Mouse (Mus musculus): ENCODE measurements around the gene Oosp1.

Oosp1 gene

DNA sequence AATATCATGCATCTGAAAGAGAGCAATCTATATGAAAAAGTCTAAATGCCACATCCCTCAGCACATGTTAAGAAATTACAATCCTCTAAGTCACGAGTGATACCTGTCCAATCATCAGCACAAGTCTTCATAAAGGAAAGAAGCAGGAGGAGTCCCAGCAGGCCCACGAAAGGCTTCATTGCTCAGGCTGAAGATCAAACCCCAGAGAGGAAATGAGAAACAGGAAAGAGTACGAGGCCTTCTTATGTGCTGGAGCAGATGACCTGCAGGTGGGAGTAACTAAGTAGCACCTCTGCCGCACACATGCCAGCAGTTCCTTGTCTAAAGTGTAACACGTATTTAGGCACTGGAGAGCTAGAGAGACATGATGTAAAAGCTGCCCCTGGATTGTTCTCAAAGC, at the start of gene Oosp1:
Oosp1 (minus strand) TSS at position 312 of the 400 bp plus-strand sequence.
- no peak for DNase-seq (ENCODE audit: low spot score)

DNA sequence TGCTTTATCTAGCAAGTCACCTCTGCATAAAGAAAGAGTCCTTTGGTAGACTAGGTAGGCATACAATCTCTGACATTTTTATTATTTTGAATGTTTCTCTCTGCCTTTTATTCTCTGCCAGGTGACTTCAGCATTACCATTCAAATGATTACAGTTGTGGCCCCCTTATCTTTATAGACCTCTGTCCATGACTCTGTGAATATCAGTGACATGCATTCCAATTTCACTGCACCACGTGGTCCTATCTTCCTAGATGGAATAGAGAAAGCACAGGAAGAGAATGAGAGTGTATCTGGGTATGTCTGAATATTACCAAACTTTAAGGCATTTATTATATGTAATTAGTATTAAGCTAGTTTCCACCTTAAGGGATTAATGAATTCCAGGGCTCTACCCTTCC, 45.5 kb upstream of the Oosp1 start:
- DNase-seq (ENCODE audit: low spot score) = no peak

- no peak for DNase-seq (ENCODE audit: low spot score)
These were observed 39.3 kb upstream of the Oosp1 start for GRCm38 (mm10) chr19:11730278-11730677.

DNA sequence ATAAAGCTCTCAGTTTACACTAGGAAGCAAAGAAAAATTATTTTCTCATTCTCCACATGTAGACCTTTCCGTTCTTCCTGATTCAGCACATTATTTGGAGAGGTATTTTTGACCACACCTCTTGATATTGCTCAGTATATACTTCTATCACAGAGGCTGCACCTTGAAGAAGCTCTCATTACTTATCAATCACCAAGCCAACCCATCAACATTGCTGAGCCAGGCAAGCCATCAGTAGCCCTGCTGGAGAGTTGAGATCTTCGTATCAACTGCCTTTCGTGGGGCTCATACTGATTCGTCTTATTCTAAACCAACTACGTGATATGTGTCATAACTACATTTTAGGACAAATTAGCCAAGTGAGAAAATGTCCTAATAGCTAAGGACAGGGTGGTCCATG, 36.4 kb upstream of the Oosp1 start:
- no peak for DNase-seq (ENCODE audit: low spot score)

DNA sequence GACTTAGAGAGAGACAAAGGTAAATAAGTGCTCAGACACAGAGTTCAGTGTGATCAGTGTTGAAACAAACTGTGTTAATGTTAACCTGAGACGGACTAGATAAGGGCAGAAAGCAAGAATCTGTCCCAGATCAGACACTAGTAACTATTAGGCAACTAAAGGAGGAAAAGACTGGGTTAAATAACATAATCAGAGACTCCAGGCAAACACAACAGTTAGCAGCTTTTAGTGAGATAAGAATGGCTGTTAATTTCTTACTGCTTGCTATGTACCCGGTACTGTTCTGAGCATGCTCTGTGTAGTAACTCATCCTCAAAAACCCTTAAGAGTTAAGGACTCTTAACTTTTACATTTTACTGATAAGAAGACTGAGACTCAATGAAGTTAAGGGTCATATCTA, 35.0 kb upstream of the Oosp1 start:
- DNase-seq (ENCODE audit: low spot score) = no peak

DNA sequence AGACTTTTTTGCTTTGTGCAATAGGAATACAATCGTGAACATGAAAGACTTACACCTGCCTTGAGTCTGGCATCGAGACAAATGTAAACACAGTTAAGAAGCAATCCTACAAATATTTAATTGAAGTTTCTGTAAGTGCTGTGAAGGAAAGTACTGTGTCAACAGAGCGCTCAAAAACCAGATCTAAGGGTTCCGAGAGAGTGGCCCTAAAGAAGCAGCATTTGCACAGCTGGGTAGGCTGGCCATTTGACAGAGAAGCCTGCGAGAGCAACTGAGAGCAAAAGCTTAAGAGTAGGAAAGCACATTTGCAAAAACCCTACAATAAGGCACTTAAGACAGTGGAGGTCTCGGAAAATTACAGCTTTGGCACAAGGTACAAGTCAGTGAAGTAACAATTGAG, 33.3 kb upstream of the Oosp1 start:
- no peak for DNase-seq (ENCODE audit: low spot score)

DNA sequence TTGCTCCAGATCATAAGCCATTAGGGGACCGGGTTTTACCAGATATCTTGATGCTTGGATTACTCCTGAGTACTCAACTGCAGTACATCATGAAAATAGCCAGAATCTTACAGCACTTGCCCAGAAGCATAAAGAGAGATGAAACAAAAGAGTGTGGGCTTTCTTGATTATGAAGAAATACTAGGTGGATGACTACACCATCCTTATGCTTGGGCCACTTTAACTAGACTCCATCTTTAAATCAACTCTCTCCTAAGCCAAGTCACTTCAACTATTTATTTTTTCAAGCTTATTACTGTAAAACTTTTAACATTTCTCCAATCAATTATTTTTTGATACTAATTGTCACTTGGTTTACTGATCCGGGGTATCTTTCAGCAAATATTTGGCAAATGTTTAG, 32.9 kb upstream of the Oosp1 start:
- no peak for DNase-seq (ENCODE audit: low spot score)

GRCm38 (mm10) chr19:11720071-11720470, 29.1 kb upstream of the Oosp1 start:
- no peak for DNase-seq (ENCODE audit: low spot score)

DNA sequence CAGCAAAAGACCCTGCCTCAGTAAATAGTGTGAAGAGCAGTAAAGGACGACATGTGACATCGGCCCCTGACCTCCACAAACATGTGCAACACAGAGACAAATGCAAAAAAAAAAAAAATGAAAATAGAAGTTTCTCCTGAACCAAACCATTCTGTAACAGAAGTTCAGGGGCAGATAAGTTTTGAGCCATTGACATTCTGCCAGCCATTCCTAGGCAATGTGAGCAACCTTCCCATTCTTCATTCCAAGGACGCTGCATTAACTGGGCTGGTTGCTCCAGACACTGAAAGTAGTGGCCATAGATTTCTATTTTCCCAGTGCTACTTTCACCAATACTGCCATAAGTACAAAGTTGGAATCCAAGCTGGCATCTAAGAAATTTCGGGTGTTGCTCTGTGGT, 21.5 kb upstream of the Oosp1 start:
- no peak for DNase-seq (ENCODE audit: low spot score)

DNA sequence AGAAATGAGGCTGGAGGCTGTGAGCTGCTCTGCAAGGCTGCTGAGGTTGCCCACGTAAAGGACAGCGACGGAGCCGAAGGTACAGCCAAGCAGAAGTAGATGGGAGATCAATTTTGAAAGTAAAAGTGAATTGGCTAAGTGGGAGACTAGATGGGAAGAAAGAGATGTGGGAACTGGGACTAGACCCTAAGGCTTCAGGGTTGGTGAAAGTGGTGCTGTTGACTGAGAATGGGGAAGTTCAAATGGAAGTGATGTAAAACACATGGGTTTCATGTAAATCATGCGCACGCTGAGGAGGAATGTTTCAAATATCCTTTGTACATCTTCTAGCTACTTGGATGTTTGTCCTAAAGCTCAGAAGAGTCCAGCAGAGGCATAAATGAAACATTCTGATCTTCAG, 7.4 kb upstream of the Oosp1 start:
- DNase-seq (ENCODE audit: low spot score) = no peak

DNA sequence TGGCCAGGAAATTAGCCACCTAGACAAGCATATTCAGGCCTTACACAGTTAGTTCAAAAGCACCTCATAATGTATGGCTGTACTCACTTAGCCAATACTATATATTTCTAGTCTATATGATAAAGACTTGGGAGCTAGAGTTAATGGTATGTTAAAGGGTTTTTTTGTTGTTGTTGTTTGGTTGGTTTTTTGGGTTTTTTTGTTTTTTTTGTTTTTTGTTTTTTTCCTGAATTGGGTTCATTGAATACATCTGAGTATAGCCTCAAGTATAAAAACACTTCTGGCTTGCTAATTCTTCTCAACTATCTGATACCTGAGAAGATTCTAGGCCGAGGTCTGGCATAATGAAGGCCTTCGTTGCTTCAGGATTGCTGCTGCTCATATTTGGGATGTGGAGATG, 5.8 kb upstream of the Oosp1 start, which contains the start of gene Oosp3:
Oosp3 (plus strand) TSS at position 301 of the 400 bp plus-strand sequence.
- DNase-seq (ENCODE audit: low spot score) = no peak

- no peak for DNase-seq (ENCODE audit: low spot score)
These were observed 504 bp upstream of the Oosp1 start for GRCm38 (mm10) chr19:11691454-11691853.

- DNase-seq (ENCODE audit: low spot score) = no peak
These were observed 29.4 kb downstream of the Oosp1 start for GRCm38 (mm10) chr19:11661562-11661961.

- DNase-seq (ENCODE audit: low spot score) = no peak
These were observed 30.5 kb downstream of the Oosp1 start, which contains the start of gene Oosp2 for GRCm38 (mm10) chr19:11660459-11660858. Oosp2 (minus strand) TSS chr19:11660559.

DNA sequence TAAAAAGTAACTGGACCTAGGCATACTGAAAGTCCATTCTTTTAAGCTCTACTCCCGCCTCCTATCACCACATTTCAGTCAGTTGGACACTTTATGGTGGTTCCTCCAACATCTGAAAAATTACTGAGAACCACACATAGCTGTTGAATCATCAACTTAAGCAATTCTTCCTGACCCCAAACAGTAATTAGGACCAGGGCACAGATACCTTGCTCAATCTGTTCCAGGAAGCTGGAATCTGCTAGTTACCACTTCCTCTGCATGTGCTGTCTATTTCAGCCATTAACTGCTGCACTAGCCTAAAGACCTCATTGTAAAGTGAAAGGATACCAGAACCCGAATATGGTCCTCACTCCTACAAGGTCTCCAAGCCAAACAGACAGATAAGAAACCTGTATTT, 31.8 kb downstream of the Oosp1 start:
- no peak for DNase-seq (ENCODE audit: low spot score)

- no peak for DNase-seq (ENCODE audit: low spot score)
These were observed 41.4 kb downstream of the Oosp1 start for GRCm38 (mm10) chr19:11649564-11649963.

DNA sequence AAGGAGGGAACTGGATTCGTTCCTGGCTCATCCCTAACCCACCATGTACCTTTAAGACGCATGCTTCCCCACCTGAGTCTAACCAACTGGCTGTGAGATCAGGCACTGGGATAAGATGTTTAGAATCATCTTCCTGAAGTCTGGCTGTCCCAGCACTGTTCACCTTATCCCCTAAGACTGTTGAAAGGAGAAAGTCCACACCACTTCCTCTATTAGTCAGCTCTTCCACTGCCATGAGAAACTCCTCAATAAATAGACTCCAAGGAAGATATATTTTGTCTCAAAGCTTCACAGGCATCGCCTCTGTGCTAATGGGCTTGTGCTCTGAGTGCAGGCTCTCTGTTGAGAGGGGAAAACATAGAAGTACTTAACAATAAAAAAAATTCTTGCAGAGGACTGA, 44.8 kb downstream of the Oosp1 start:
- DNase-seq (ENCODE audit: low spot score) = no peak

DNA sequence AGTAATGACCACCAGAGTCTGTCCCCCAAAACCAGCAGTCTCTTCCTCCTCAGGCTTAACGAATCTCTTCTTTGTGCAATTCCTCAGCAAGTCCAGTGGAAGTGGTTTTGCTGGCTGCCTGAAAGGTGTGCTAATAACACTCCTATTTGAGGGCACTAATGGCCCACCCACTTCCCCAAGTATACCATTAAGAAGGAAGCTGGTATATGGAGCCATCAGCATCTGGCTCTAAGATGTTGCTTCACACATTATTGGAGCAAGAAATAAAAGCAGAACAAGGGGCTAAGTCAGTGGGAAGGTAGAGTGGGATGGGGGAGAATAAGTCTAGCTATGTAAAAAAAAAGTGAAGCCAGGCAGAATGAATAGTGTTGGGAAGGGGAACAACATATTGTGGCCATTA, 50.2 kb downstream of the Oosp1 start, which contains the start of gene Ms4a3:
Ms4a3 (minus strand) TSS at position 120 of the 400 bp plus-strand sequence.
- no peak for DNase-seq (ENCODE audit: low spot score)

GRCm38 (mm10) chr19:11639038-11639437, 51.9 kb downstream of the Oosp1 start:
- no peak for DNase-seq (ENCODE audit: low spot score)

GRCm38 (mm10) chr19:11635572-11635971, 55.4 kb downstream of the Oosp1 start:
- no peak for DNase-seq (ENCODE audit: low spot score)

- DNase-seq (ENCODE audit: low spot score) = no peak
These were observed 56.6 kb downstream of the Oosp1 start for GRCm38 (mm10) chr19:11634330-11634729.

DNA sequence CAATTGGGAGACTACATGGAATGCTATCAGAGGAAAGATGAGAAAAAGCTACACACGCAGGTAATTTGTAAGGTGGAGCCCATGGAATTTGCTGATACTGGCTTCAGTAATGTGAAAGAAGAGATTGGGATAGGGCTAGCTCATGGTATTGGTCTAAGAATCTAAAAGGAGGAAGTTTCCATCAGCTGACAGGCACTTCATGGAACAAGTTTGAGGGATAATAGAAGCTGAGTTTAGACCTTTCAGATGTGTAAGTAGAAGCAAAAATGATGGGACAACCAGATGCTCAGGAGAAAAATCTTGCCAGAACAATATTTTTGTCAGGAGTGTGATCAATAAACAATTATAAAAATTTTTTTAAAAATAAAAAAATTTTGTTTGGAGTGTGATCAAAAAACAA, 57.2 kb downstream of the Oosp1 start:
- no peak for DNase-seq (ENCODE audit: low spot score)

DNA sequence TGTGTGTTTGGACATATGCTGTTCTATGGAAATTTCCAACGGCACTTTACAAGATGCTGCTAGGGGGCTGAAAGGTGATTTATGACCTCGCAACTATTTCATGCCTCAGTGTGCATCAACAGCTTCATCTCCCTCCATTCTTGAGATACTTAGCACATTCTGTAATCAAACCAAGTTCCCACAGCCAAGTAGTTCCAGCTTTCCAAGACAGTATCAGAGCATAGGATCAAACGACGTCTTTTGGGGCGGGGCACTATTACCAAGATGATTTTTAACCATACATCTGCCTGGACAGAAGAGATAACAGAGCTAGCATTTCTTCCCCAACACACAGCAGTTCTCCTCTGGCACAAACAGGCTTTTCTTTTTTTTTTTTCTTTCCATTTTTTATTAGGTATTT, 65.7 kb downstream of the Oosp1 start:
- DNase-seq (ENCODE audit: low spot score) = no peak

- no peak for DNase-seq (ENCODE audit: low spot score)
These were observed 66.2 kb downstream of the Oosp1 start for GRCm38 (mm10) chr19:11624800-11625199.

DNA sequence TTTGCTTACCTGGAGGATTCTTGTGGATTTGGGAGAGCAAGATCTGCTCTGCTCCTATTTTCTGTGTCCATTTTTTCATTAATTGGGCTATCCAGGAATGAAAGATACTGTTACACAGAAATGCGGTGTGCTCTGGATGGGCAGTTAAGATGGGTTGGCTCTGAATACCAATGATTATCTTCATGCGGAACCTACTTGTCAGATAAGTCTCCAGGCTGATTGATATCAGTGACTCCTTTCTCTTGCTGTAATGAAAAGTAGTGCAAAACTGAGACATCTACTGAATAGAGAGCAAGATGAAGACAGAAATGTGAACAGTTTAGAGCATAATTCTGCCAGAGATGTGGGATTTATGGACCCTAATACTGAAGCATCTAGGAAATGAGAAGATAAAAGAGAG, 67.4 kb downstream of the Oosp1 start, which contains the start of gene Ms4a2:
Ms4a2 (minus strand) TSS at position 169 of the 400 bp plus-strand sequence.
- DNase-seq (ENCODE audit: low spot score) = no peak

Data from ovary, postnatal 14 days (tissue).